Mouse (Mus musculus): ENCODE data around the gene Lig4.

Gene Lig4

GRCm38 (mm10) chr8:9977573-9978314 lies at the start of gene Lig4, which contains the start of gene Abhd13:
Gene Lig4, minus strand, starts transcription at chr8:9977686.
Gene Abhd13, plus strand, starts transcription at chr8:9977707.
- in situ Hi-C loops (cut with MboI; ENCODE audit: unreplicated experiment in 2 of 2) = loop anchor here (10.0 to 25.0 kb wide), 6 partner anchors 435 to 1785 kb away; partner anchors contain the start of gene Arglu1 (in 1 of the 2)

GRCm38 (mm10) chr8:10017231-10017630 lies 39.7 kb upstream of the Lig4 start:
- in situ Hi-C loops (cut with MboI; ENCODE audit: unreplicated experiment in 2 of 2) = no loop called here

- in situ Hi-C loops (cut with MboI; ENCODE audit: unreplicated experiment in 2 of 2) = no loop called here
These were observed 38.8 kb upstream of the Lig4 start for GRCm38 (mm10) chr8:10016252-10016651.

- in situ Hi-C loops (cut with MboI; ENCODE audit: unreplicated experiment in 2 of 2) = no loop called here
These were observed 30.2 kb upstream of the Lig4 start for GRCm38 (mm10) chr8:10007660-10008028.

- in situ Hi-C loops (cut with MboI; ENCODE audit: unreplicated experiment in 2 of 2) = no loop called here
These were observed 29.6 kb upstream of the Lig4 start for GRCm38 (mm10) chr8:10006986-10007659.

GRCm38 (mm10) chr8:10006156-10006985 lies 28.9 kb upstream of the Lig4 start, which contains the start of gene Tnfsf13b:
Gene Tnfsf13b, plus strand, starts transcription at chr8:10006467.
- in situ Hi-C loops (cut with MboI; ENCODE audit: unreplicated experiment in 2 of 2) = no loop called here

- in situ Hi-C loops (cut with MboI; ENCODE audit: unreplicated experiment in 2 of 2) = no loop called here
These were observed 26.6 kb upstream of the Lig4 start for GRCm38 (mm10) chr8:10004115-10004514.

GRCm38 (mm10) chr8:9980188-9980587 lies 2.7 kb upstream of the Lig4 start:
- in situ Hi-C loops (cut with MboI; ENCODE audit: unreplicated experiment in 2 of 2) = loop anchor here (5.0 to 25.0 kb wide), 5 partner anchors 417 to 1782 kb away; no protein-coding TSS in a partner anchor

- in situ Hi-C loops (cut with MboI; ENCODE audit: unreplicated experiment in 2 of 2) = loop anchor here (5.0 to 25.0 kb wide), 7 partner anchors 418 to 1783 kb away; partner anchors contain the start of gene Arglu1 (in 1 of the 2)
These were observed 2.3 kb upstream of the Lig4 start for GRCm38 (mm10) chr8:9979746-9980145.

GRCm38 (mm10) chr8:9978475-9979230 lies 1.2 kb upstream of the Lig4 start:
- in situ Hi-C loops (cut with MboI; ENCODE audit: unreplicated experiment in 2 of 2) = loop anchor here (10.0 to 25.0 kb wide), 6 partner anchors 434 to 1784 kb away; partner anchors contain the start of gene Arglu1 (in 1 of the 2)

- in situ Hi-C loops (cut with MboI; ENCODE audit: unreplicated experiment in 2 of 2) = loop anchor here (10.0 to 25.0 kb wide), 6 partner anchors 435 to 1785 kb away; partner anchors contain the start of gene Arglu1 (in 1 of the 2)
These were observed 470 bp downstream of the Lig4 start for GRCm38 (mm10) chr8:9977016-9977415.

GRCm38 (mm10) chr8:9975898-9976611 lies 1.4 kb downstream of the Lig4 start:
- in situ Hi-C loops (cut with MboI; ENCODE audit: unreplicated experiment in 2 of 2) = loop anchor here (10.0 to 25.0 kb wide), 6 partner anchors 436 to 1786 kb away; partner anchors contain the start of gene Arglu1 (in 1 of the 2)

- in situ Hi-C loops (cut with MboI; ENCODE audit: unreplicated experiment in 2 of 2) = loop anchor here (10.0 to 25.0 kb wide), 6 partner anchors 437 to 1787 kb away; partner anchors contain the start of gene Arglu1 (in 1 of the 2)
These were observed 2.2 kb downstream of the Lig4 start for GRCm38 (mm10) chr8:9975276-9975675.

- in situ Hi-C loops (cut with MboI; ENCODE audit: unreplicated experiment in 2 of 2) = loop anchor here (10.0 to 25.0 kb wide), 3 partner anchors 865 to 1277 kb away; partner anchors contain the start of gene Arglu1 (in 1 of the 2)
These were observed 5.6 kb downstream of the Lig4 start for GRCm38 (mm10) chr8:9971866-9972265.

- in situ Hi-C loops (cut with MboI; ENCODE audit: unreplicated experiment in 2 of 2) = loop anchor here in 1 of 2 experiments (25.0 kb wide), 1 partner anchor 877 kb away; no protein-coding TSS in a partner anchor
These were observed 17.6 kb downstream of the Lig4 start for GRCm38 (mm10) chr8:9959919-9960318.

GRCm38 (mm10) chr8:9958338-9958737 lies 19.1 kb downstream of the Lig4 start:
- in situ Hi-C loops (cut with MboI; ENCODE audit: unreplicated experiment in 2 of 2) = loop anchor here in 1 of 2 experiments (25.0 kb wide), 1 partner anchor 879 kb away; no protein-coding TSS in a partner anchor

- in situ Hi-C loops (cut with MboI; ENCODE audit: unreplicated experiment in 2 of 2) = no loop called here
These were observed 28.2 kb downstream of the Lig4 start for GRCm38 (mm10) chr8:9949134-9949890.

- in situ Hi-C loops (cut with MboI; ENCODE audit: unreplicated experiment in 2 of 2) = loop anchor here in 1 of 2 experiments (10.0 kb wide), 1 partner anchor 701 kb away; no protein-coding TSS in a partner anchor
These were observed 41.9 kb downstream of the Lig4 start for GRCm38 (mm10) chr8:9935574-9935973.

Measured in v-Abl transformed pro-B cells (cell line).